Mouse (Mus musculus) liver, embryonic 16.5 days (tissue): ENCODE results near the gene Ctsa. TPM values are rescaled to one million over a fixed set of nuclear protein-coding genes. Genes with fewer than 3 reads are reported as not detected.

Experiments used
- ATAC-seq: fragments of 200-750 bp; cut with Nextera tagmentation; 2 replicates; pipeline ENCODE4 v1.8.0; 2017; ENCODE audit warnings: low read depth, mild to moderate bottlenecking, moderate number of reproducible peaks, moderate library complexity
- H3K27ac ChIP-seq: fragments of 300-500 bp; sonication (generic); 2 replicates; pipeline ENCODE4 v1.5.1; 2014; ENCODE audit warnings: mild to moderate bottlenecking, low read length
- H3K27me3 ChIP-seq: fragments of 300-500 bp; sonication (generic); 2 replicates; pipeline ENCODE4 v1.6.1; 2014; ENCODE audit warnings: low read depth, low read length, mixed read lengths; ENCODE audit not compliant: control insufficient read depth, insufficient read depth
- H3K36me3 ChIP-seq: fragments of 300-500 bp; sonication (generic); 2 replicates; pipeline ENCODE4 v1.6.1; 2014; ENCODE audit warnings: mild to moderate bottlenecking; ENCODE audit not compliant: control insufficient read depth, insufficient read depth
- H3K4me1 ChIP-seq: fragments of 300-500 bp; sonication (generic); 2 replicates; pipeline ENCODE4 v1.6.1; 2014; ENCODE audit warnings: low read depth, low read length, mixed read lengths; ENCODE audit not compliant: control insufficient read depth
- H3K4me2 ChIP-seq: fragments of 300-500 bp; sonication (generic); 2 replicates; pipeline ENCODE4 v1.6.1; 2014; ENCODE audit warnings: low read depth, low read length, mixed read lengths
- H3K4me3 ChIP-seq: fragments of 300-500 bp; sonication (generic); 2 replicates; pipeline ENCODE4 v1.5.1; 2014; ENCODE audit warnings: low read depth, mild to moderate bottlenecking, low read length
- H3K9ac ChIP-seq: fragments of 300-500 bp; sonication (generic); 2 replicates; pipeline ENCODE4 v1.6.1; 2014; ENCODE audit warnings: low read depth, low read length
- H3K9me3 ChIP-seq: fragments of 300-500 bp; sonication (generic); replicated peaks from 2 replicates; pipeline ENCODE4 v1.6.1; 2016; ENCODE audit warnings: low read length; ENCODE audit not compliant: control insufficient read depth
- WGBS: fragments of 180-500 bp; shearing (Covaris S2); extraction: QIAGEN DNeasy Blood & Tissue Kit; methylation state at CpG from one replicate; pipeline ENCODE4 v1.1.7; 2014; ENCODE audit not compliant: insufficient replicate concordance; 5-methylcytosine and 5-hydroxymethylcytosine counted together
- polyA plus RNA-seq: library from polyadenylated mRNA; unstranded; fragments of >200 nt; fragmentation: Nextera tagmentation; extraction: Ambion mirVana; gene quantifications from 2 replicates; pipeline ENCODE4 v1.2.1, GENCODE M21; 2015

Ctsa gene
- 90.7 and 92.5 TPM in 2 replicates for polyA plus RNA-seq

- peak within 1 kb of the TSS; percentile 63 for H3K4me3 ChIP-seq
- H3K4me2 ChIP-seq: peak within 1 kb of the TSS; percentile 99
- H3K9ac ChIP-seq: peak within 1 kb of the TSS; percentile 78
- no peaks in the 10 kb centered on the region for H3K27me3 ChIP-seq
- ATAC-seq: peak; percentile 67
- H3K9me3 ChIP-seq: no peaks in the 10 kb centered on the region
- peak within 1 kb of the TSS; percentile 85 for H3K27ac ChIP-seq
- H3K4me1 ChIP-seq: peaks cover 22% of the 10 kb centered on the region
- 1% methylated on average over 35 of the region's 35 CpGs for whole genome bisulfite sequencing
- H3K36me3 ChIP-seq: no peaks in the 10 kb centered on the region
These were observed at the start of gene Ctsa for GRCm38 (mm10) chr2:164832748-164833301. Gene Ctsa (plus strand): TSS chr2:164832873.

GRCm38 (mm10) chr2:164783926-164784581, 48.6 kb upstream of the Ctsa start:
- Histone ChIP-seq H3K9ac (no peak overlapping the region), H3K27me3 (peaks cover 4% of the 10 kb centered on the region), H3K9me3 (no peaks in the 10 kb centered on the region), H3K36me3 (no peaks in the 10 kb centered on the region), H3K4me3 (no peak overlapping the region), H3K27ac (no peak overlapping the region), H3K4me1 (peaks cover 32% of the 10 kb centered on the region), H3K4me2 (no peak overlapping the region)
- no peak for ATAC-seq
- WGBS: 62% methylated on average over 7 of the region's 7 CpGs

- 3% methylated on average over 7 of the region's 7 CpGs for WGBS
- H3K27ac ChIP-seq: peak overlapping the region; percentile 88
- peak overlapping the region; percentile 71 for H3K4me3 ChIP-seq
These were observed 47.7 kb upstream of the Ctsa start for GRCm38 (mm10) chr2:164784869-164785420.

GRCm38 (mm10) chr2:164785481-164786387, 46.9 kb upstream of the Ctsa start, which contains the start of gene Snx21:
Gene Snx21 (plus strand): TSS chr2:164785823.
- Histone ChIP-seq H3K4me2 (peak within 1 kb of the TSS; percentile 98), H3K9ac (peak within 1 kb of the TSS; percentile 77), H3K36me3 (0 out of 2 replicates have a peak, but pooled peaks cover 4% of the 10 kb centered on the region), H3K9me3 (no peaks in the 10 kb centered on the region), H3K27ac (peak within 1 kb of the TSS; percentile 88), H3K4me1 (peaks cover 35% of the 10 kb centered on the region), H3K4me3 (peak within 1 kb of the TSS; percentile 71), H3K27me3 (no peaks in the 10 kb centered on the region)
- ATAC-seq: peak; percentile 90
- WGBS: under 1% methylated on average over 85 of the region's 89 CpGs

More at GRCm38 (mm10) chr2:164784869-164785420, 47.7 kb upstream of the Ctsa start:
- no peak for ATAC-seq
- Histone ChIP-seq H3K36me3 (0 out of 2 replicates have a peak, but pooled peaks cover 4% of the 10 kb centered on the region), H3K9ac (peak overlapping the region; percentile 77), H3K4me2 (peak overlapping the region; percentile 98), H3K4me1 (peaks cover 32% of the 10 kb centered on the region), H3K27me3 (no peaks in the 10 kb centered on the region; the same call in 1 of the 2 replicates), H3K9me3 (no peaks in the 10 kb centered on the region)

GRCm38 (mm10) chr2:164786388-164786885, 46.2 kb upstream of the Ctsa start:
- Histone ChIP-seq H3K4me1 (peaks cover 35% of the 10 kb centered on the region), H3K9ac (peak overlapping the region; percentile 77), H3K36me3 (0 out of 2 replicates have a peak, but pooled peaks cover 4% of the 10 kb centered on the region), H3K27ac (peak overlapping the region; percentile 88), H3K4me3 (peak overlapping the region; percentile 71), H3K27me3 (no peaks in the 10 kb centered on the region), H3K9me3 (no peaks in the 10 kb centered on the region), H3K4me2 (peak overlapping the region; percentile 98)
- 15% methylated on average over 15 of the region's 15 CpGs for WGBS
- ATAC-seq: 0 out of 2 replicates have a peak, but pooled peaks have one; percentile 5

GRCm38 (mm10) chr2:164787032-164787431, 45.6 kb upstream of the Ctsa start:
- Histone ChIP-seq H3K4me2 (peak overlapping the region; percentile 98), H3K36me3 (peaks cover 8% of the 10 kb centered on the region), H3K4me1 (peaks cover 35% of the 10 kb centered on the region), H3K27ac (no peak overlapping the region), H3K9me3 (no peaks in the 10 kb centered on the region), H3K9ac (0 out of 2 replicates have a peak overlapping the region, but pooled peaks have one; percentile 18), H3K4me3 (peak overlapping the region; percentile 71), H3K27me3 (no peaks in the 10 kb centered on the region)
- 66% methylated on average over 3 of the region's 3 CpGs for WGBS
- no peak for ATAC-seq

GRCm38 (mm10) chr2:164787779-164788178, 44.9 kb upstream of the Ctsa start:
- Histone ChIP-seq H3K27me3 (no peaks in the 10 kb centered on the region), H3K4me2 (no peak overlapping the region), H3K4me3 (no peak overlapping the region), H3K9me3 (no peaks in the 10 kb centered on the region), H3K9ac (no peak overlapping the region), H3K27ac (no peak overlapping the region), H3K4me1 (peaks cover 35% of the 10 kb centered on the region), H3K36me3 (peaks cover 15% of the 10 kb centered on the region)
- no peak for ATAC-seq
- 81% methylated on average over 10 of the region's 10 CpGs for WGBS

GRCm38 (mm10) chr2:164788411-164788810, 44.3 kb upstream of the Ctsa start:
- peak; percentile 33; the same call in 1 of the 2 replicates for ATAC-seq
- Histone ChIP-seq H3K9ac (no peak overlapping the region), H3K27ac (no peak overlapping the region), H3K36me3 (peaks cover 17% of the 10 kb centered on the region), H3K27me3 (no peaks in the 10 kb centered on the region), H3K4me2 (peak overlapping the region; percentile 19), H3K9me3 (no peaks in the 10 kb centered on the region), H3K4me1 (peaks cover 35% of the 10 kb centered on the region), H3K4me3 (no peak overlapping the region)
- 60% methylated on average over 4 of the region's 4 CpGs for WGBS
